Mouse (Mus musculus) embryonic facial prominence, embryonic 11.5 days (tissue): Measurements from ENCODE around the gene Ubiad1. TPM values are rescaled to one million over a fixed set of nuclear protein-coding genes. Genes with fewer than 3 reads are reported as not detected.

ENCODE experiments used
- polyA plus RNA-seq: library from polyadenylated mRNA; unstranded; fragments of >200 nt; fragmentation: Nextera tagmentation; extraction: Ambion mirVana; gene quantifications from 2 replicates; pipeline ENCODE4 v1.2.1, GENCODE M21; 2014

Gene Ubiad1
- polyA plus RNA-seq, 1 experiment from 2014 or later, result 14.2 TPM

Other genes starting within 250 kb of the Ubiad1 start
- 0.86 and 1.1 TPM in 2 replicates for gene Disp3, start 156.8 kb downstream of the Ubiad1 start, polyA plus RNA-seq
- 22.5 and 23.9 TPM in 2 replicates for gene Mtor, start 3.8 kb upstream of the Ubiad1 start, polyA plus RNA-seq
- gene Angptl7, start 55.7 kb upstream of the Ubiad1 start, polyA plus RNA-seq, result 0.21 and 0.25 TPM in 2 replicates
- 109 and 114 TPM in 2 replicates for gene Exosc10, start 113.7 kb upstream of the Ubiad1 start, polyA plus RNA-seq
- gene Srm, start 146.7 kb upstream of the Ubiad1 start, polyA plus RNA-seq, result 172 and 187 TPM in 2 replicates
- not detected in 2 replicates for gene Masp2, start 157.8 kb upstream of the Ubiad1 start, polyA plus RNA-seq
- 206 and 240 TPM in 2 replicates for gene Tardbp, start 182.2 kb upstream of the Ubiad1 start, polyA plus RNA-seq
- gene Gm572, start 198.5 kb upstream of the Ubiad1 start, polyA plus RNA-seq, result not detected in 2 replicates